ENCODE assay signal across 9 mouse cellular contexts in genomic region chr17:32386659-32387432, GRCm38 (mm10). TPM values are rescaled to one million over a fixed set of nuclear protein-coding genes. Genes with fewer than 3 reads are reported as not detected.
DNase-seq lines count a peak whose midpoint lies in the region; ATAC-seq and TF ChIP-seq lines count a peak whose summit lies in the region.
"Had no signal": no experiment of that assay in that cellular context is flagged by ENCODE, and none has a peak within 500 bp of the region (broad histone marks: within the 10 kb centered on the region; RNA-seq: fewer than 3 reads in every experiment).

No protein-coding gene starts in this region.

- no peaks in the 10 kb centered on the region for H3K79me2 ChIP-seq in liver, adult 2 months (ENCODE audit: control insufficient read depth, insufficient read depth, low read length)

- ATAC-seq in forebrain, embryonic 11.5 days (replicated peaks; ENCODE audit: low FRiP score), result no peak
- ATAC-seq in forebrain, embryonic 12.5 days (ENCODE audit: low FRiP score), result no peak
- no peak for ATAC-seq in liver, embryonic 11.5 days (replicated peaks; ENCODE audit: low FRiP score)

- no peaks in the 10 kb centered on the region for H3K9me3 ChIP-seq in forebrain, embryonic 11.5 days (ENCODE audit: control insufficient read depth, low read length)
- no peaks in the 10 kb centered on the region for H3K9me3 ChIP-seq in forebrain, embryonic 12.5 days
- no peaks in the 10 kb centered on the region for H3K9me3 ChIP-seq in liver, embryonic 11.5 days (ENCODE audit: control insufficient read depth, low read length)

- H3K27ac ChIP-seq in forebrain, embryonic 11.5 days (ENCODE audit: low read depth, low read length), result no peak overlapping the region
- no peak overlapping the region for H3K27ac ChIP-seq in forebrain, embryonic 12.5 days
- no peak overlapping the region for H3K27ac ChIP-seq in liver, adult 2 months (replicated peaks; ENCODE audit: insufficient read depth, low read depth, low read length)
- no peak overlapping the region for H3K27ac ChIP-seq in liver, embryonic 11.5 days (ENCODE audit: low read depth, low read length)

- WGBS in forebrain, embryonic 11.5 days, result 73% methylated on average over 9 of the region's 9 CpGs
- WGBS in forebrain, embryonic 12.5 days, result 77% methylated on average over 9 of the region's 9 CpGs
- WGBS in liver, adult 2 months, result 65% methylated on average over 9 of the region's 9 CpGs
- 63% methylated on average over 9 of the region's 9 CpGs for WGBS in liver, embryonic 11.5 days

- peaks cover 2% of the 10 kb centered on the region; the same call in 1 of the 2 replicates for H3K4me1 ChIP-seq in forebrain, embryonic 11.5 days (replicated peaks; ENCODE audit: control insufficient read depth, insufficient read depth, low read length)
- peaks cover 13% of the 10 kb centered on the region for H3K4me1 ChIP-seq in forebrain, embryonic 12.5 days
- no peaks in the 10 kb centered on the region for H3K4me1 ChIP-seq in liver, adult 2 months (ENCODE audit: control insufficient read depth, insufficient read depth, low read length)
- H3K4me1 ChIP-seq in liver, embryonic 11.5 days (replicated peaks; ENCODE audit: control insufficient read depth, insufficient read depth, low read length), result peaks cover 4% of the 10 kb centered on the region; the same call in 1 of the 2 replicates

- H3K36me3 ChIP-seq in forebrain, embryonic 11.5 days (ENCODE audit: control insufficient read depth, insufficient read depth, low read length), result no peaks in the 10 kb centered on the region; the same call in 1 of the 2 replicates
- H3K36me3 ChIP-seq in forebrain, embryonic 12.5 days (replicated peaks), result peaks cover 30% of the 10 kb centered on the region
- no peaks in the 10 kb centered on the region for H3K36me3 ChIP-seq in liver, adult 2 months (ENCODE audit: control insufficient read depth, insufficient read depth, low read length)
- H3K36me3 ChIP-seq in liver, embryonic 11.5 days (ENCODE audit: control insufficient read depth, insufficient read depth, low read length), result no peaks in the 10 kb centered on the region

- no peak overlapping the region for H3K4me3 ChIP-seq in forebrain, embryonic 11.5 days (ENCODE audit: low read depth, low read length)
- no peak overlapping the region for H3K4me3 ChIP-seq in forebrain, embryonic 12.5 days (replicated peaks)
- no peak overlapping the region for H3K4me3 ChIP-seq in liver, adult 2 months (ENCODE audit: insufficient read depth, low read depth, low read length)
- H3K4me3 ChIP-seq in liver, embryonic 11.5 days (ENCODE audit: low read depth, low read length), result no peak overlapping the region
- H3K4me3 ChIP-seq: myocyte had no signal

- peak; percentile 68 for TF ChIP-seq CTCF in liver, adult 2 months (IDR thresholded peaks at IDR 0.05; ENCODE audit: low read depth, low read length)

- TF ChIP-seq POLR2A in liver, adult 2 months (IDR thresholded peaks at IDR 0.05; ENCODE audit: extremely low read depth, insufficient read depth, low read length), result no peak

- no peak overlapping the region for H3K4me2 ChIP-seq in forebrain, embryonic 11.5 days (ENCODE audit: low read depth, low read length, severe bottlenecking)
- no peak overlapping the region for H3K4me2 ChIP-seq in forebrain, embryonic 12.5 days
- no peak overlapping the region for H3K4me2 ChIP-seq in liver, embryonic 11.5 days

- DNase-seq in forebrain, embryonic 11.5 days (ENCODE audit: low spot score), result peak; percentile 56
- DNase-seq in liver, adult 2 months (ENCODE audit: extremely low read depth, low read depth, low spot score), result peak; percentile 47
- DNase-seq in liver, embryonic 11.5 days (ENCODE audit: low spot score), result no peak
- peak; percentile 75 for DNase-seq in brain, adult 2 months (ENCODE audit: low read depth, low spot score)
- DNase-seq in kidney, postnatal 4 days, result peak; percentile 34 to 57
- DNase-seq in retina, postnatal 1 day, result peak; percentile 54
- no peak for DNase-seq in frontal cortex, postnatal 10 days (ENCODE audit: low spot score in 2 of 2)

- no peak overlapping the region for H3K9ac ChIP-seq in forebrain, embryonic 11.5 days (ENCODE audit: low read length)
- H3K9ac ChIP-seq in forebrain, embryonic 12.5 days, result no peak overlapping the region
- no peak overlapping the region for H3K9ac ChIP-seq in liver, adult 2 months (ENCODE audit: low read depth, low read length)
- H3K9ac ChIP-seq in liver, embryonic 11.5 days (ENCODE audit: low read depth, low read length), result no peak overlapping the region

- H3K27me3 ChIP-seq in forebrain, embryonic 11.5 days (ENCODE audit: control insufficient read depth, insufficient read depth, low read length), result peaks cover 10% of the 10 kb centered on the region
- peaks cover 16% of the 10 kb centered on the region for H3K27me3 ChIP-seq in forebrain, embryonic 12.5 days
- no peaks in the 10 kb centered on the region for H3K27me3 ChIP-seq in liver, adult 2 months (ENCODE audit: control insufficient read depth, insufficient read depth, low read length)
- H3K27me3 ChIP-seq in liver, embryonic 11.5 days (replicated peaks; ENCODE audit: control insufficient read depth, insufficient read depth, low read length), result no peaks in the 10 kb centered on the region; the same call in 1 of the 2 replicates

RNA-seq across cellular contexts. Expression of gene Wiz, which starts 2.4 kb away (rescaled TPM):
- 55.2 and 56.2 TPM in 2 replicates for polyA plus RNA-seq in forebrain, embryonic 11.5 days (2014; fragmentation: Nextera tagmentation; extraction: Ambion mirVana)
- 40.3 and 44.3 TPM in 2 replicates for polyA plus RNA-seq in forebrain, embryonic 12.5 days (2016; fragmentation: Nextera tagmentation; extraction: Ambion mirVana)
- 1.8 and 2.7 TPM in 2 replicates for total RNA-seq in liver, adult 2 months (2014; rRNA removed)
- polyA plus RNA-seq in liver, adult 2 months (2012; rRNA removed), result 10.4 and 14.0 TPM in 2 replicates
- 25.7 and 26.4 TPM in 2 replicates for polyA plus RNA-seq in liver, embryonic 11.5 days (2014; fragmentation: Nextera tagmentation; extraction: Ambion mirVana)

RNA-seq across cellular contexts. Expression of gene Rasal3, which starts 16.5 kb away (rescaled TPM):
- 0.21 and 0.47 TPM in 2 replicates for polyA plus RNA-seq in forebrain, embryonic 11.5 days (2014; fragmentation: Nextera tagmentation; extraction: Ambion mirVana)
- polyA plus RNA-seq in forebrain, embryonic 12.5 days (2016; fragmentation: Nextera tagmentation; extraction: Ambion mirVana), result 0.41 and 0.77 TPM in 2 replicates
- total RNA-seq in liver, adult 2 months (2014; rRNA removed), result 0.81 and 0.83 TPM in 2 replicates
- 1.2 and 1.6 TPM in 2 replicates for polyA plus RNA-seq in liver, adult 2 months (2012; rRNA removed)
- polyA plus RNA-seq in liver, embryonic 11.5 days (2014; fragmentation: Nextera tagmentation; extraction: Ambion mirVana), result 7.5 and 8.7 TPM in 2 replicates
- polyA plus RNA-seq: myocyte had no signal

RNA-seq across cellular contexts. Expression of gene Akap8l, which starts 36.4 kb away (rescaled TPM):
- polyA plus RNA-seq in forebrain, embryonic 11.5 days (2014; fragmentation: Nextera tagmentation; extraction: Ambion mirVana), result 81.4 and 82.2 TPM in 2 replicates
- polyA plus RNA-seq in forebrain, embryonic 12.5 days (2016; fragmentation: Nextera tagmentation; extraction: Ambion mirVana), result 110 TPM in 2 replicates
- 25.2 and 26.7 TPM in 2 replicates for total RNA-seq in liver, adult 2 months (2014; rRNA removed)
- 40.5 and 62.0 TPM in 2 replicates for polyA plus RNA-seq in liver, adult 2 months (2012; rRNA removed)
- 61.4 and 74.3 TPM in 2 replicates for polyA plus RNA-seq in liver, embryonic 11.5 days (2014; fragmentation: Nextera tagmentation; extraction: Ambion mirVana)

RNA-seq across cellular contexts. Expression of gene Pglyrp2, which starts 37.1 kb away (rescaled TPM):
- 0.11 TPM in 1 of 2 replicates, not detected in the other for polyA plus RNA-seq in forebrain, embryonic 11.5 days (2014; fragmentation: Nextera tagmentation; extraction: Ambion mirVana)
- not detected in 2 replicates for polyA plus RNA-seq in forebrain, embryonic 12.5 days (2016; fragmentation: Nextera tagmentation; extraction: Ambion mirVana)
- total RNA-seq in liver, adult 2 months (2014; rRNA removed), result 69.5 and 141 TPM in 2 replicates
- 198 and 251 TPM in 2 replicates for polyA plus RNA-seq in liver, adult 2 months (2012; rRNA removed)
- polyA plus RNA-seq in liver, embryonic 11.5 days (2014; fragmentation: Nextera tagmentation; extraction: Ambion mirVana), result 1.8 and 2.2 TPM in 2 replicates
- polyA plus RNA-seq: myocyte had no signal

Comparison
In these comparisons a context has a peak if more than half of its experiments do, and no peak if none do; other contexts are left out.
1. DNase-seq: peak in forebrain, embryonic 11.5 days (single experiment), liver, adult 2 months (single experiment), brain, adult 2 months (single experiment), kidney, postnatal 4 days (2 of 2) and retina, postnatal 1 day (single experiment); none in liver, embryonic 11.5 days (single experiment) and frontal cortex, postnatal 10 days (0 of 2).